Mouse (Mus musculus) olfactory bulb, adult 2 months (tissue): Measurements from ENCODE around the gene Osbpl2.

Experiments
- CTCF ChIP-seq: fragments of 200-500 bp; IDR thresholded peaks from 2 replicates; pipeline ENCODE4 v1.5.1; 2012; ENCODE audit warnings: low read depth, mild to moderate bottlenecking, low read length, moderate library complexity; ENCODE audit not compliant: insufficient read depth
- POLR2A ChIP-seq: fragments of 200-500 bp; IDR thresholded peaks from 2 replicates; pipeline ENCODE4 v1.6.1; 2012; ENCODE audit warnings: mild to moderate bottlenecking, low read depth, low read length, moderate library complexity; ENCODE audit not compliant: insufficient read depth

DNA sequence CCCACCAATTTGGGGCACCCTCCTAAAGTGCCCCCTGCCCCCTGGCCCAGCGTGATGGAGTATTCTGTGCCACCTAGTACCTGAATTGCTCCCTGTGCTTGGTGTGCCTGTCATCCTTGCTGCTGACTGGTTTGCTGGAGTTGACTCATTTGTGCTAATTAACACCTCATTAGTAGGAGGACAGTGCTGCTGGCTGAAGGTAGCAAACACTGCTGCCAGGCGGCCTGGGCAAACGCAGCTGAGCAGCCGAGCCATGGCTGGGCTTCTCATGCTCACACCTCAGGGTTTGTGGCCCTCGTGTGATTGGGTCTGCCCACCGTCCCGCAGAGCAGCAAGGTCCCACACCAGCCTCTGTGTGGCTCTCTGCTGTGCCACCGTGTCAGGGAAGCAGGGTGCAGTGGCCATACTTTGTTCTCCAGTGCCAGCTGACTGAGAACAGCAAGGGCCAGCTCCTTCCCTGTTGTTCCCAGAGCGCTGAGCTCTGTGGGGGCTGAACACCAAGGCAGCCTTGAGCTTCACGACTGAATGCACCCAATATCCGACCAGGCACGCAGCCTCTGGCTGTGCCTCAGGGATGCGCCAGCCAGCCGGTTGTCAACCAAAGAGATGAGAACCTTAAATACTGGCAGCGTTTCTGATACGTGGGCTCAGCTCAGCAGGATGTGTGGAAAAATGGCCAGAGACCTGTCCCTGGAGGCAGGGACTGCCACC is 33.0 kb upstream of the Osbpl2 start:
- TF ChIP-seq CTCF (no peak), POLR2A (no peak)
